Mouse (Mus musculus): ENCODE measurements around the gene Foxo1. TPM values are rescaled to one million over a fixed set of nuclear protein-coding genes. Genes with fewer than 3 reads are reported as not detected.

Foxo1 gene
- total RNA-seq, 2 experiments from 2014 or later: 23.7 to 28.6 TPM

DNA sequence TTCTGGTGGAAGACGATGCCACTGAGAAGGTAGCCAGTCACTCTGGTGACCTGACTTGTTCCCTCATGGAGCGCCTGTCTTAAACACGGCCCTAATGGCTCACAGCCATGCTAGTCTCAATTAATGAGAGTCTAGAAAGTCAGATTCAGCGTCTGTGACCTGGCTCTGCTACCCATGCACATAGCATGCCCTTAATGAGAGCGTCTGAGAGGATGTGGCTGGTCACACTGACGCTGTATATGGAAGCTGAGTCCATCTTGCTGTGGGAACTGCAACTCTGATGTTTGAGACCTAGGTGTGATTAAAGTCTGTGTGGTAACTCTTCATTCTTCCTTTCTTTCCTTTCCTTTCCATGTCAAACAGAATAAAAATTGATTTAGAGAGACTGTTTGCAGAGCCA lies 32.4 kb downstream of the Foxo1 start:
- no peak for DNase-seq (ENCODE audit: low spot score in 2 of 2)

DNA sequence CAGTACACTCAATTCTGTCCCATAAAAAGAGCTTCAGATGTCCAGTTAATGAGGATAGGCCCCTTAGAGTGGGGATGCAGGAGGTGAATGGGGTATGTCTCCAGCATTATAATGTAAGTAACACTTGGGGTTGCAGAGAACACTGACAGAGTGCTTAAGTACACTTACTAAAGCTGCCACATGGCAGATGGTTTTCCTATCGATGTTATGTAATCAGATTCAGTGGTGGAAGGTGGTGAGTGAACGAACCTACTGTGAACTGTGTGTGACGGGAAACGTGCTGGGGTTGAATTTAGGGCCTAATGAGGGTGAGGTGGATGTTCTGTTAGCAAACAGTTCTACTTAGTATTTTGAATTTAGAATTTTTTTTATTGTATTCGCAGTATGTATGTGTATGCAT lies 35.2 kb downstream of the Foxo1 start:
- no peak for DNase-seq (ENCODE audit: low spot score in 2 of 2)

DNA sequence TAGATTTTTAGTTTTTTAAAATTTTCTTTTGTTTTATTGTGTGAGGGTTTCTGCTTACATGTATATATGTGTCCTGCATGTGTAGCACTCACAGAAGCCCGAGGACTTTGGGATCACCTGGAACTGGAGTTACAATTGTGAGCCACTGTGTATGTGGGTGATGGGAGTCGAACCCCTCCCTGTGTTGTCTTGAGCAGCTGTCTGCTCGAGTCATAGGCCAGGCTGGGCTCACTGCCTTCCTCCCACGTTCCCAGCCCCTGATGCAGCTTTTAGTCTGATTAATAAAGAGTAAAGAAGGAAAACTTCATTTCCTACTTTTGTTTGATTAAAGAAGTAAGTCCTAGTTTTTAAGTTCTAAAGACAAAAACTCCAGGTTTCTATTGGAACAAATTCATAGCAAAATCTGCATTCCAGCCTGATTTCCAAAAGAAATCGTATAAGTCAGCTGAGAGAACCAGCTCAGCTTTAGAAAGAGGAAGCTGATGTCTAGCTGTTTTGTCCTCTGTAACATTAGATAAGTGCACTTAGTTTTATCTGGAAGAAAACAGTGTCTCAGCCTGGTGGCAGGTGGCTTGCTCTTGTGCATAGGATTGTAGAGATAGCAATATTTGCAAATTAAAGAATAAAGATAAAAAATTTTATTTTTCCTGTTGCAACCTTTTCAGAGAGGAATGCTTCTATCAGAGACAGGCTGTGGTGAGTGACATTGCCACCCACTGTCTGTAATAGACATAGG lies 40.6 kb downstream of the Foxo1 start:
- no peak for DNase-seq (ENCODE audit: low spot score in 2 of 2)

DNA sequence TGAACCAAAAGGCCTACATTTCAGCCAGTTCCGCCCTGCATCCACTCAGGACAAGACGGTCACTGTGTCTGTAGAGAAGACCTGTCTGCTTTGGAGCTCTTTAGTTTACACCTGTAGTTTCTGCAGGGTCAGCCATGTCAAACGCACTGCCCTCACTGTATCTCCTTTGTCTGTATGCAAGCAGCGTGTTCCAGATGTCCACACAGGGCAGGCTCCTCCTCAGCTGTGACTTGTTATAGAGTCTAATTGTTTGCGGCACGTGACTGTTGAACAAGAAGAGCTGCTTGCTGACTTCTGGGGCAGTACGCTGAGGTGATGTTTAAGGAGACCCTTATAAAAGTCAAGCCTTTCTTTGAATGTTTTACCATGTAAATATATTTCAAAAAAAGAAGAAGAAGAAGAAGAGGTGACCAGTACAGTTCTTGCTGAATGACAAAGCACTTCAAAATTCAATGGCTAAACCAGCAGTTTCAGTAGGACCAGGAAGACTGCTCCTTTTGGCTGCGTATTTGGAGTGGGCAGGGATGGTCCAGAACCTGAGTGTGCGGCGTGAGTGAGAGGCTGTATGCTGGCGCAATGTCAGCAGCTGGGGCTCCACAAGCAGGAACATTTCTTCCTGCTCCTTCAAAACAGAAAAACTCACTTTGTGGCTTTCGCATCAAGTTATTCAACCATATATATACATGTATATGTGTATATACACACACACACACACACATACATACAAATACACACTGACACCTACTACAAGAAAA lies 52.6 kb downstream of the Foxo1 start:
- no peak for DNase-seq (ENCODE audit: low spot score in 2 of 2)

DNA sequence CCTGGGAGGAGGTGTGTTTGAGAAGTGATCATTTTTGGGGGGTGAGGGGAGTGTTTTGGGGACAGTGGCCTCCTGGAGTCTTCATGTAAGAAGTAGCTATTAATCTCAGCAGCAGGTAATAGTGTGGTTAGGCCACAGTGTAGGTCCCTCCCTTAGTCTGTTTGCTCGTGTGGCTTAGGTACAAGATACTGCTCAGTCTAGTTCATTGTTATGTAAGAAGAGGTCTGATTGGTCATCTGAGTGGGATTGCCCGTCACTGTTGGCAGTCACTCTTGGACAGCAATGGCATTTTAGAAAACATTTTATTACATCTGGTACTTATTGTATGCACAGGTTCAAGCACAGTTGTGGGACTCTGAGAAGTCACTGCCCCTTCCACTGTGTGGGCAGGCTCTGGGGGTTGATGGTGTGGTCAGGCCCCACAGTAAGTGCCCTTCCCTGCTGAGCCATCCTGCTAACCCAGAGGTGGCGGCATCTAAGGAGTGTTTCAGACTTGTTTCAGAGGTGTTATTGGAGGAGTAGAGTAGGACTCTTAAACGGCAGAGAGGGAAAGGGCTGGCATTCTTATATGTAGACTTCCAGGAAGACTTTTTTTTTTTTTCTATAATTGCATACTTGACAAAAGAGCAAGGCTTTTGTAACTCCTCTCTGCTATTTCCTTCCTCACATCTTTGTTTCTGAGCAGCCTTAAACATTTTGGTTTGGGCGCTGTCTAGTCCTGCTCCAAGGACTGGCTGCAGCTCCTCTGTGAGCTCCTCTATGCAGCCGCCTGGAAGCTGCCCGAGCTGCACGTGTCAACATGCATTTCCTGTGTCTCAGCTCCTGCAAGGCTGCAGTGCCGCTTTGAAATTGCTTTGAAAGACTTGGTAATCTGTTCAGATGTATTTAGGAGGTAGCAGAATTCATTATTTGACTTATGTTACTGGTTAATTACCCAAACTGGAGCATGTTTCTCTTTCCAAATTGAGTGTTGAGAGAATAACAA lies 54.6 kb downstream of the Foxo1 start:
- DNase-seq (ENCODE audit: low spot score in 2 of 2): no peak

DNA sequence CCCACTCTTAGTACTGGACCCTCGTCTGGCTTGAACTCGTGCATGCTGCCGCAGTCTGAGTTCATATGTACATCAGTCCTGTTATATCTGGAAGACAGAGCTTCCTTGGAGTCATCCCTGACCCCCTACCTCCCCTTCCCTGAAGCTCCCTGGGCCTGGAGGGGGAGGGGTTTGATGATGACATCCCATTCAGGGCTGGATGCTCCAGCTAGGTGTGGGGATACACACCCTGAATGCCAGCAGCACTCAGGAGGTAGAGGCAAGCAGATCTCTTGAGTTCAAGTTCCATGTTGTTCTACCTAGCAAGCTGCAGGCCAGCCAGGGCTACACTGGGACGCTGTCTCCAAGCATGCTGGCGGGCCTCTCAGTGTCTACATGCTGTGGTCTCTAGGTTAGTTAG lies 56.9 kb downstream of the Foxo1 start:
- DNase-seq (ENCODE audit: low spot score in 2 of 2): no peak

DNA sequence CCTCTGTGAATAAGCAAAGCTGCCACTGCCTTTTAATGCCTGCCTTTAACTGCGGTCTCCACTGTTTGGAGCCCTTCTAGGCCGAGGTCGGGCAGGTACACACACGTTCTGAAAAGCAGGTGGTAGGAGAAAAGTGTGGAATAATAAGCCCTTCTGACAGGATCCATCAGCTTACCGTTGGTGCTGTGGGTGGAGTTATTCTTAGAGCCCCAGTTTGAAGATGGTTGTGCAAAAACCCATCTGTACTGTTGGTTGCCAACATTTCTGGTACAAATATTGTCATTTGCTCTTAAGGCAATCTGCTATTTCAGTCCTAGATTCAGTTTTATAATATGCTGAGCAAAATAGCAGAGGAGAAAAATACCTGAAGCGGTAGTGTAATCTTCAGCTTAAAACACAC lies 58.6 kb downstream of the Foxo1 start:
- no peak for DNase-seq (ENCODE audit: low spot score in 2 of 2)

DNA sequence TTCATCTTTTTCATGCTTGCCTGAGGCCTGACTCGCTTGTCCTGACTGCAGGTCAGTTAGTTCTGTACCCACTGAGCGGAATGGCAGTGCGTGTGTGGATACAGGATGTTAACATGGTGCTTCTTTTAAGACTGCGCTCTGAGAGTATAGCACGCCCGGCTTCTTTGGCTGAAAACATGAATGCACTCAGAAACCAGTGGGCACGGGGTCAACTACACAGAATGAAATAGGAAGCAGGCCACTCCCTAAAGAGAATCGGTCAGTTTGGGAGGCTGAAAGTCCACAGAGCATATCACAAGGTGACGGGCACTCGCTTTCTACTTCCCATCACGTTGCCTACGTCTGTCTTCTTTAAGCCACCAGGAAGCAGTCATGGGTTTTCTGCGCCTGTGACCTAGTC lies 59.0 kb downstream of the Foxo1 start:
- no peak for DNase-seq (ENCODE audit: low spot score in 2 of 2)

DNA sequence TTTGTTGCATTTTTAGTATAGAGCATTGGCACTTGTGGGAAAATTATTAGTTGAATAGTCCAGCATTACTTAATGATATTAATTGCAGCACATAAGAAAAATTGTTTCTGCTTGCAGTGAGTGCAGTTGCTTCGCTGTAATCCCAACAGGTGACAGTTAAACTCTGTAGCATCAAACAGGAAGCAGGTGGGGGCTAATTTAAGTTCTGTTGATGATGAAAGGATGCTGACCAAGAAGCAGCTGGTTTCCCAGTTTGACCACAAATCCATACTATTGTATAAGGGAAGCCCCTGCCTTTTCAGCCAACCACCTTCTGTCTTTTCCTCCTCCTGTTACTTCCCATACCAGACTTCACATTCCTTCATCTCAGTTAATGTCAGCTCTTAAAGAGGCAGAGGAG lies 63.6 kb downstream of the Foxo1 start:
- no peak for DNase-seq (ENCODE audit: low spot score in 2 of 2)

DNA sequence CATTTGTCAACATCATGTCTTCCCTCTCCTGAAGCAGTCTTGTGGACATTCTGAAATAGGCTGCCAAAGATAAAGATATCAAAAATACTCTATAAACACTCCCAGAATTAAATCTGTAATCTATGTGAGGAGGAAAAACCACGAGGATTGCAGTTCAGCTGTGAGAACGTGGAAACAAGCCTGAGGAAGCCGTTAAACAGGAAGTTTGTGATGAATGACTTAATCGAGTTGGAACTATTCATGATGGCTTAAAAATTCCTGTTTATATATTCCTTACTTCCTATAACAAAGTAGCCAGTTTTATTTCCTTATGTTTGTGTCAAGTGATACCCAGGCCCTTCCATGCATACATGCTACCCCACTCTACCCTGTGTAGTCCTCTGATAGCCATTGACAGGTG lies 70.6 kb downstream of the Foxo1 start:
- DNase-seq (ENCODE audit: low spot score in 2 of 2): no peak

DNA sequence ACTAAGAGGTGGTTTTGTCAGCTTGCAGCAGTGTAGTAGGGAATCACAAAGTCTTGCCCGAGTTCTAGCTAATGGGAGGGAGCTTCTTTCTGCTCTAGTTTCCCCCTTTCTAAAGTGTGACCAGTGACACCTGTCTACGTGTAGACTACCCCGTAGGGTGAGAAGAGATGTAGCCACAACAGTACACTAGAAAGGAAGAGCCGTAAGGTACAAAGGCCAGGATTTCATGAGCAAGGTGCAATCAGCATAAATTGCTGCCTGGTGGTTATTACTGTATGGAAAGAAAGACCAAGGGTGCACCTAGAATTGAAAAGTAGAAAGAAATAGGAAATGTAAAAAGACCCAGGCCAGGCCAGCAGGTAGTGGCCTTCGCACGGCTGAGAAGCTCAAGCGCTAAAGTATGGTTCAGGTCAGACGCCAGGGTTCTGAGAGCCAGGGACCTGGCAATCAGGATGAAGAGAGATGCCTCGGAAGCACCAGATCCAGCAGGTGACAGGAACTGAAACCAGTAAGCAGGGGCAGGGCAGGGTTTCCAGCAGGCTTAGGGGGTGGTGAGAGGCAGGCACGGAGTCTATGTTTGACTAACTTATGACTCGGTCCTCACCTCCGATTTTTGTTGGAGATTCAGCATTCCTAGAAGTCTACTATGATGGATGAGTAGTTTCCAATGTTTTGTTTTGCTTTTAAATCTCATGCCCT lies 72.3 kb downstream of the Foxo1 start:
- DNase-seq (ENCODE audit: low spot score in 2 of 2): no peak

DNA sequence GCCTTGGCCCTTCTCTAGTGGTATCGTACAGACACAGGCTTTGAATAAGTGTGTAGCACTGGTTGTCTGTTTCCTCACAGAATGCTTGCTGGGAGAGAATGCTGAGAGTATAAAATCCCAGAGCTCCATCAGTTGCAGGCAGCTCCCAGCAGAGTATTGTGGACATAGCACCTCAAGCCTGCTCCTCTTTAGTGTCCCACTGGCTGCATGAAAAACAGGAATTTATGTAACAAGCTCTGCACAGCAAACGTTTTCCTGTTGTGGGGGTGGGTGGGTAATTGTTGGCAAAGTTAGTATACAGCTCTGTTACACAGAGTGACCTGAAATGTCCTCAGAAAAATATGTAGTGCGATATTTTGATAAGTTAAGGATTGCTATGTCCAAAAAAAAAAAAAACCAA lies 74.1 kb downstream of the Foxo1 start:
- no peak for DNase-seq (ENCODE audit: low spot score in 2 of 2)

DNA sequence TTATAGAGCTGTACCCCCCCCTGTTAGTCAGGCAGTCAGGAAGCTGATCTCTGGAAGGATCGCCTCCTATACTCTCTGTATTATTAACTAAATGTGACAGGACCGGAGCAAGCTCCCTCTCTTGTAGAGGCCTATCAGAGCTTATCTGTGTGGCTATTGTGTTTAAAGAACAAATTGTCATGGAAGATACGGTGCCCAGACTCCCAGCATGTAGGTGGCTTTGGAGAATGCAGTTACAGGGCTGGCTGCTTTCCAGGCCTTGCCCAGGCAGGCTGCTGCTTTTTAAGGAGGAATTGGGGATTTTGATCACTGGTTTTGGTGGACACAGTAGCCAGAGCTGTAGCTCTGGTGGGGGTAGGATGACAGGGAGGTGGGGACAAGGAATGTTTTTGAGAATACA lies 74.7 kb downstream of the Foxo1 start:
- DNase-seq (ENCODE audit: low spot score in 2 of 2): no peak

DNA sequence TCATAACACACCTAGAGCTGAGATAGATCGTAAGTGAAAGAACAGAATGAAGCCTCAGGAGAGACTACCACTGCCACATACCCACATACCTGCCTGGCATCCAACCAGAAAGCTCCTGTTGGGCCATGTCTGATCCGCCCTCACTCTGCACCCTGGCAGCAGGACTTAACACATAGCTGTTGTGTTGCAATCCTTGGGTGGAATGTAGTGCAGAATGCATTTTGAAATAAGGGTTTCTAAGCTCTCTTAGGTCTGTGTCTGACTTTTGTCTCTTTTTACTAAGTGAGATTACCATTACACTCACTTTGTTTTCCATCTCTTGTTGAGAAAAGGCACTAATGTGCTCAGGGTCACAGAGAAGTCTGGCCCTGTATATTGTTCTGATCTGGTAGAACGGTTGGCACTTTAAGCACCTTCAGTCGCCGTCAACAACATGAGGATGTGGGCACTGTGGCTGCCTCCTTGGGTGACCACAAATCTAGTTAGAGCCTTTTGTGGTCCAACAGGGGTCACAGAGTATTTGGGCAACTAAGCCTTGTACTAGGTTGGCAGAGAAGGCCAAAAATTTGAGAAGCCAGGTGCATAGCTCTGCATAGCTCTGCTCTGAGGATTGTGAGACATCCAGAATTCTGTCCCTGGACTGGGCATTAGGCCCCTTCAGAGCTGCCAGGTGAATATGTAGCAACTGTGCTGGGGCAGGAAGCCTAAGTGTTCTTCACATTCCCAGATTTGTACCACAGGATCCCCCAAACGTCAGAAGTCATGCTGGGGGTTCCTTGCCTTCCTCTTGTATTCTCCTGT lies 75.3 kb downstream of the Foxo1 start:
- DNase-seq (ENCODE audit: low spot score in 2 of 2): no peak

DNA sequence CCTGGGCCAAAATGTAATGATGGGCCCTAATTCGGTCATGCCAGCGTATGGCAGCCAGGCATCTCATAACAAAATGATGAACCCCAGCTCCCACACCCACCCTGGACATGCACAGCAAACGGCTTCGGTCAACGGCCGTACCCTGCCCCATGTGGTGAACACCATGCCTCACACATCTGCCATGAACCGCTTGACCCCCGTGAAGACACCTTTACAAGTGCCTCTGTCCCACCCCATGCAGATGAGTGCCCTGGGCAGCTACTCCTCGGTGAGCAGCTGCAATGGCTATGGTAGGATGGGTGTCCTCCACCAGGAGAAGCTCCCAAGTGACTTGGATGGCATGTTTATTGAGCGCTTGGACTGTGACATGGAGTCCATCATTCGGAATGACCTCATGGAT lies 77.7 kb downstream of the Foxo1 start:
- no peak for DNase-seq (ENCODE audit: low spot score in 2 of 2)

DNA sequence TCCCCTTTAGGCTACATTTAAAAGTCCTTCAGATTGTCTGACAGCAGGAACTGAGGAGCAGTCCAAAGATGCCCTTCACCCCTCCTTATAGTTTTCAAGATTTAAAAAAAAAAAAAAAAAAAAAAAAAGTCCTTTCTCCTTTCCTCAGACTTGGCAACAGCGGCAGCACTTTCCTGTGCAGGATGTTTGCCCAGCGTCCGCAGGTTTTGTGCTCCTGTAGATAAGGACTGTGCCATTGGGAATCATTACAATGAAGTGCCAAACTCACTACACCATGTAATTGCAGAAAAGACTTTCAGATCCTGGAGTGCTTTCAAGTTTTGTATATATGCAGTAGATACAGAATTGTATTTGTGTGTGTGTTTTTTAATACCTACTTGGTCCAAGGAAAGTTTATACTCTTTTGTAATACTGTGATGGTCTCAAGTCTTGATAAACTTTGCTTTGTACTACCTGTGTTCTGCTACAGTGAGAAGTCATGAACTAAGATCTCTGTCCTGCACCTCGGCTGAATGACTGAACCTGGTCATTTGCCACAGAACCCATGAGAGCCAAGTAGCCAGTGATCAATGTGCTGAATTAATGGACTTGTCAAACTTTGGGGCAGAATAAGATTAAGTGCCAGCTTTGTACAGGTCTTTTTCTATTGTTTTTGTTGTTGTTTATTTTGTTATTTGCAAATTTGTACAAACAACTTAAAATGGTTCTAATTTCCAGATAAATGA lies 79.0 kb downstream of the Foxo1 start:
- DNase-seq (ENCODE audit: low spot score in 2 of 2): no peak

DNA sequence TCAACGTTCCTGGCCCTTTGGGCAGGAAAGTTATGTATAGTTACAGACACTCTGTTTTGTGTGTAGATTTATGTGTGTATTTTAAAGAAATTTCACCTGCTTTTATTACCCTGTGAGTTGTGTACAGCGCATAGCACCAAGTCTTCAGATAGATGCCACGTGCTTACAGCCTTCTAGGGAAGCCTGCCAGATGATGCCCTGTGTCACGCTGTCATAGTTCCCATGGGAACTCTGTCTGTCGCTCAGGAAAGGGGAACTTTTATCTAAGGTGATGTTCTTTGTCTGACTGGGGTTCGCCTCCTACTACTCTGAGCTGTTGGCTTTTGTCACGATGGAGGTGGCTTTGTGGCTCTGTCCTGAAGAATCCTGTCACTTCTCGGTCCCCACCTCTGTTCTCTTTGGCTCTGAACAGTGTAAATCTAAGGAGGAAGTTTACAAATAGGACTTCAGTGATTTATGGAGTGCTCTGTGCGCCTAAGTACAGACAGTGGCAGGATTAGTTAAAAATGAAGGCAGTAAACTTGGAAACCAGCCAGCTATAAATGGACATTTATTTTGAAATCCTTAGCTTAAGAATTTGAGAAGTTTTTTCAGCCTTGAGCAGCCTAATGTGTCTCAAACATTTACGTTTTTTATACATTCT lies 80.0 kb downstream of the Foxo1 start:
- DNase-seq (ENCODE audit: low spot score in 2 of 2): no peak

DNA sequence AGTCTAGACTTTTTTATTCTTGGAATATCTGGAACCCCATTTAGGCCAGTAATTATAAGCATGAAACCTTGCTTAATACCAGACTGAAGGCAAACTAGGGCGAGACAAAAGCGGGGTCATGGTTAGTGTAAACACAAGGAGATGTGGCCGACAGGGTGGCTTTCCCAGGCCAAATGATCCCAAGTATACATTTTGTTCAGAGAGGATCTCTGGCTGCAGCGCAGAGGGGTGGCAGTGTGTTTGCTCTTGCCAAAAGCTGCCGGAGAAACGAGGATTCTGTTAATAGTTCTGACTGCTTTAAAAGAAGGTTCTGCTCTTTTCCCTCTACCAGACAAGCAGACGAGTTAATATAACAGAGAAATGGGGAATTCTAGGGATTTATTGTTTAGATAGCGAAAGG lies 82.5 kb downstream of the Foxo1 start:
- DNase-seq (ENCODE audit: low spot score in 2 of 2): no peak

DNA sequence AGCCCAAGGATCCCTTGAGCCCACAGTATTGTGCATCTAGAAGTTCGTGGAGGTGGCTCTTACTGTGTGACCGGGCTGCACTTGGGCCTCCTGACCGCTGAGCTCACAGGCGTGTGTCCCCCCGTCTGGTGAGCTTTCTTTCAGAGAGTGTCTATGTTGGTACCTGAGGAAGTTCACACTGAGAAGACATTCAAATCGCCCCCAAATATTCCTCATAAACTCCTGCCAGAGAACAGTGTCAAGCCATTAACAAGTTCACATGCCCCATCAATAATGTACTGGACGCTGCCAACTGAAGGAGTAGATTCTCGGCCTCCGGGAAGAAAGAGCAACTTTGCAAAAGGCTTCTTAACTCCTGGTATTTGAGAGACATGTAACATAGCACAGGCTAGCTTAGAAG lies 83.8 kb downstream of the Foxo1 start:
- DNase-seq (ENCODE audit: low spot score in 2 of 2): no peak
